Mouse (Mus musculus) gonadal fat pad, adult 2 months (tissue): ENCODE measurements at regions not wholly inside any gene's neighbourhood (a gene's known extent, or its start where the extent isn't known, plus 50 kb on each side); places are given as distances from the start of the nearest gene placed in this dataset.

Experiments
- DNase-seq: peaks from one replicate; pipeline ENCODE4 v3.0.0-alpha.2; 2012; ENCODE audit warnings: low read depth

DNA sequence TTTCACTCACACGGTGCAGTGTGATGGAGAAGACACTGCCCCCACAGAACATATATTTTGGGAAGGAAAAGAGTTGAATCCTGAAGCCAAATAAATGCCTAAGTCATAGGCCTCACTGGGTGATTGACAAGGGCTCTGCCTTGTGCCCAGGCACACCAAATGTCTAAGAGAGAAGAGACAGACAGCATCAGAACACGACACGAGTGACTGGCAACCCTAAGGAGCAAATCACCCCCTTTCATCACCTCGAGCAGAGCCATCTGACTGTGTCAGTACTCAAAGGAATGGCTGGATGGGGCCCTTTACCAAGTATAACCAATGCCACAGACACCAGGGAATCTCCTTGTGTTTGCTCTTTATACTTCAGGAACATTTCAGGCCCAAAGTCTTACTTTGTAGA, 815.6 kb downstream of the Car8 start:
- DNase-seq, result no peak

- no peak for DNase-seq
These were observed 816.1 kb downstream of the Car8 start for GRCm38 (mm10) chr4:7422787-7423186.

DNA sequence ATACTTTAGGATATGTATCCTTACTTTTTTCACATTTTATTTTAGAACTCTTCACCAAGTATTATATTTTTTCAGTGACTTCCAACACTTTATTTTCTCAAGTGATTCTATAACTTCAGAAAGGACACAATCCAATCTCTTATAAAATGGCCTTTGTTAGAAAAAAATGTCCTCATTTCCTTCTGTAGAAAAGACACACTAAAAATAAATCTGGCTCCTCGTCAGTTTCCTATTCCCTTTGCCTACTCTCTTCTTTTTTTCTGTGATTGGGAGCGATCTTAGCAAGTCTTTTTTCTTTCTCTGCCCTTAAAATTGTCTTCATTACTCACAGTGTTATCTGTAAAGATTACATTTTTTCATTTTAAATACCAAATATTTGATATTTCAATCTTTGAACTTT, 824.5 kb downstream of the Car8 start:
- DNase-seq, result no peak

DNA sequence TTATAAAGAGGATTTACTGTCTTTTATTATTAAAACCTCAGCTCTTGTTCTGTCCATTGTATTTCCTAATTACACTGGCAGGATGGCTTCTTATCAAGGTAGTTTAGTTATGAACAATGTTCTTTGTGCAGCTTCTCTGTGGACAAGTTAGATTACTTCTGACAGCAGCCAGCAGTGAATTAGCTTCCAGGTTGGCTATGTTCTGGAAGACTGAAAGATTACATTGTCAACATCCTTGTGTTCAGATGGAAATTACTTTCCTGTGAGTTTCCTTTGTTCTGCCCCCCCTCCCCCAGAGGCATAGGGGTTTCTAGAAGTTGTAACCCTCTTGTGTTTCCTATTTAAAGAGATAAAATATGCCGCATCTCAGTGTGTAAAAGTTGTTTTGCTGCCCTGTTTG, 846.1 kb downstream of the Car8 start:
- DNase-seq, result no peak

DNA sequence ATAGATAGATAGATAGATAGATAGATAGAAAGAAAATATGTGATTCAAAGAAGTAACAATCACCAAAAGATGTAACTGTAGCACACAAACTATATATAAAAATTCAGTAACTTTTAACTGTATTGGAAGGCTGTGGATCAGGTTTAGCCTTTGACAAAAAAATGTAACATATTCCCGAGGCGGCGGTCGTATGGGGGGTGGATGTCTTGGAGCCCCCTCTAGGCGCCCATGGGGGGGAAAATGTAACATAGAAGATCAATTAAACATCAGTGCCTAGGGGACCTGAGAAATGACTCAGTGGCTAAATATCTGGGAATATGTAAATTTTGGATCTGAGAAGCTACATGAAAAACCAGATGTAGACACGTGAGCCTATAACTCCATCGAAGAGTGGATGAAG, 847.2 kb downstream of the Car8 start:
- DNase-seq, result no peak

DNA sequence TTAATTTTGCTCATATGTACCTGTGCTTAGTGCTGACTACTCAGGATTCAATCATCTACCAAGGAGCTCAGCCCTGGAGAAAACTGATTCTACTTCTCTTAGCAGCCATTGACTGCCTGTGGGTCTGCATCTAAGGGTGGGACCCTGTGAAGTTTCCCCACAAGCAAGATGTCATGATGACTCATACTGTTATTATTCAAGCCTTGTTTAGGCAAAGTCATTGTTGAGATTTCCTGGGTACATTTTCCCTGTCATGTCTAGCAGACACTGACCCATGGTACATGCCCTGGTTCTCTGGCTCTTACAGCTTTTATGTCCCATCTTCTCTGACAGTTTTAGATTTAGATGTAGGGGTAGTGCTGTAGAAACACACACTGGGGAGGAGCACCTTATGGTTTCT, 853.8 kb downstream of the Car8 start:
- no peak for DNase-seq

- no peak for DNase-seq
These were observed 858.8 kb downstream of the Car8 start for GRCm38 (mm10) chr4:7379996-7380395.

DNA sequence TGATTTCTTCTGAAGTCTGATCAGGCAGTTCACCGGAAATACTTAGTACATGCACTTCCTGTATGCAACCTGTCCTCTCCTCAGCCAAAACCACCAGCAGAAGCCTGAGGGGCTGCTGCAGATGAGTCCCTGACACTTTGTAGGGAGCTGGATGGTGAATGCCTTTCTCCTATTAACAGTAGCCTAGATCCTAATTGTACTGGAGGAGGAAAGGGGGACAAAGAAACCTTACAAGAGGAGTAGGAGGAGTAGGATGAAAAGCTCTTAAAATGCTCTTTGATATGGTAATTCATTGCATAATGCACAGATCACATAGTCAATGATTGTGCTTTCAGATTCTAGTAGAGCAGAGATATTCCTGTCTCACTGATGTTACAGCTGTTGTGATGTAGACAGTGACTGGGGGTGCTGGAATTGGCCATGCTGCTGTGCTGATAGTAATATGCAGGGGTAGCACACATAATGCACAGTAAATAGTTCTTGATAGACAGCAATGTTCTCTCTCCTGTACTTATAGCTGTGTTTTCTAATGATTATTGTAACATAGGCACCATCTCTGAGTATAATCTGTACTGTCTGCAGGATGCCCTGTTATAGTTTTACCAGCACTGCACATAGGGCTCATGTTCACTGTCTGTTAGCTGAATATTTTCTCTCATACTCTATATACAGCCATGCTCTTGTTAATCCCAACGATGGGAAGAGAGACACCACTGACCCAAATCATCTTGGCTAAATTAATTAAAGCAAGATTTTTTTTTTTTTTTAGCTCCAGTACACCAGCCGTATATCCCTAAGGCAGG, 874.4 kb downstream of the Car8 start:
- no peak for DNase-seq

DNA sequence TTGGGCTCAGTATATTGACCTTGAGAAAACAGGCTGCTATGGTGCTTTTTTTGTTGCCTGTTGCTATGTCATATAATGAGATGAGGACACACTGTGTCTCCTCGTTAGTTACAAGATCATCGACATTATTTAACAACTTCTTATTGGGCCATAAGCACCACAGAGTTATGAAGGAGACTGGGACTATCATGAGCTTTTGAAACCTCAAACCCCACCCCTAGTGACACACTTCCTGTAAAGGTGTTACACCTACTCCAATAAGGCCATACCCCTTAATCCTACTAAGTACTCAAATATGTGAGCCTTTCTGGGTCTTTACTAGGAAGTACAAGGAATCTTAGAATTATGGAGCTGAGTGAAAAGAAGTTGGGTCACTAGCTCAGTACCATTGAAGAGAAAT, 875.3 kb downstream of the Car8 start:
- no peak for DNase-seq

- DNase-seq, result no peak
These were observed 882.6 kb downstream of the Car8 start for GRCm38 (mm10) chr4:7356202-7356601.

DNA sequence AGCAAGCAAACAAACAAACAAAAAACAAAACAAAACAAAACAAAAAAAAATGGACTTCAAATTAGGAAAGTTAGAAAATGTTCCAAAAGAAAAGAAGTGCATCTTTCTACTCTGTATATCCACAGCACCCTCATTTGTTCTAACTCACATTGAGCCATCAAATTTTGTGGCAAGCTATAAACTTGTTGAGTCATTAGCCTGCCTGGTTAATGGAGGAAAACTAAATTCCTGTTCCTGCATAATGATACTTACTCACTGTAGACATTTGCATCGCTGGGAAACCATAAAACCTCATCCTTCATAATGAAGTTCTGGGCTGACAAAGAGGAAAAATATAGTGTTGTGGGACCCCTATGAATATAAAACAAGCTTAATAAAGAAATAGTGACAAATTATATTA, 891.5 kb downstream of the Car8 start:
- no peak for DNase-seq

GRCm38 (mm10) chr4:7341159-7341558, 897.7 kb downstream of the Car8 start:
- no peak for DNase-seq

DNA sequence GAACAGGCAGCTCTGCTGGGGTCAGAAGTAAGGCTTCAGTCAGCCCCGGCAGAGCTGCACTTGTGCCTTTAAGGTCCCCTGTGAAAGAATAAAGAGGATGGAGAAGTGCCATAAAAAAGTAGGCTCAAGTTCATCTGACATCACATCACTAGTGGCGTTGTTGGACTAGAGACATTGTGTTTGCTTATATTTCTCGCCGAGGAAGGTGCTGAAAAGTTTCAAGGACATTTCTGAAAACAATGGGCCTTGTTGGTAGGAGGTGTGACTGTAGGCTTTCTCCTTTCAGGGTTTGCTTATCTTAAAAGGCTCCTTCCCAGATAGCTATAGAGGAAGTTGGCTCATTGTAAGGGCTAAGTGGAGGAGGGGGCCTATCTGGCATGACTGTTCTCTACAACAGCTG, 924.6 kb downstream of the Car8 start:
- DNase-seq, result no peak

- no peak for DNase-seq
These were observed 925.6 kb downstream of the Car8 start for GRCm38 (mm10) chr4:7313219-7313618.

DNA sequence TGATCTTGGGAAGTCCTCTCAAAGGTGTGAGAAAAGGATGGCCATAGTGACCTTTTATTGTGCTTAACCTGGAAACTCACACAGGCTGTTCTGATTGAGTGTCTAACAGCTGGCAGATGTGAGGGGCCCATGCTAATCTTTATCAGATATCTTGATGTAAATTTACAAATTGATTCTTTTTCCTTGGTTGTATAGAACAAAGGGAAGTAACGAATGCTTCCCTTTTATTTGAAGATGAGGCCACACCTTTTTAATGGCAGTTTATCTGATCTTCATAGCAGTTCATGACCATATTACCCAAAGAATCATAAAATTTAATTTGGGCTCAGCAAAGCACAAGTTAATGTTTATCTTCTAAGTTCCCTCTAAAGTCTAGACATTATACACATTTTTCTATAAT, 926.7 kb downstream of the Car8 start:
- no peak for DNase-seq

DNA sequence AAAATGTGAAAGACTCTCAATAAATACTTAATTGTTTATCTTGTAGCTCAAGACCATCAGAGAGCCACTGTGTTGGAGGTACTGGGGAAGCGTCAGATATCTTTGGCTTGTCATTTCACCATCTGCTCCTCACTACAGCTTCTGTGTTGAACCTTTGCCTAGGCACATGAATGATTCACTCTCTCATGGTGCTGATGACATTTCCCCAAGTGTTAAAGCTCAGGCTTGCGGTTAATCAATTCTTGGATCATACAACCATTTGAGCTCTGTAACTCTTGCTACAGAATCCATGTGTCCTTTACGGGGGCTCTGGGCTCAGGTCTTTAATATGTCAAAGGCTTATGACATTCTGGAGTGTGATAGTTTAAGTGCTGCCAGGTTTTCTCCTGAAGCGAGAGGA, 969.8 kb downstream of the Car8 start:
- no peak for DNase-seq

DNA sequence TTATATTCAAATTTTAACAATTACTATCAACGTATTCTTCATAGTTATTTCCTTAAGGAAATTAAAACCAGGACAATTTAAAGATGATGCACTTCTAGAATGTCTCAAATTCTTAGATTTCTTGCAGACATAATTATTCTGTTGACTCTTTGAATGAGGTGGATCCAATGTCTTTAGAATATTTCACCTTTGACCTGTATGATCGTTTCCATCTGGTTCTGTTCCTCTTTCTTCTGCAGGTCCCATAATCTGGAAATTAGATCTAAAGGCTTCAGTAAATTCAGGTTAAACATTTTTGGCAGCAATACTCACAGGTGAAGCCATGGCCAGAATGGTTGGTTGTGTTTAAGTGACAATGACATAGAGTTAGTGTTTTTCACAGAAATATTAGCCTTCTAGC, 982.4 kb downstream of the Car8 start:
- no peak for DNase-seq

- DNase-seq, result no peak
These were observed 985.2 kb downstream of the Car8 start for GRCm38 (mm10) chr4:7253616-7254015.

- no peak for DNase-seq
These were observed 987.2 kb downstream of the Car8 start for GRCm38 (mm10) chr4:7251641-7252040.

DNA sequence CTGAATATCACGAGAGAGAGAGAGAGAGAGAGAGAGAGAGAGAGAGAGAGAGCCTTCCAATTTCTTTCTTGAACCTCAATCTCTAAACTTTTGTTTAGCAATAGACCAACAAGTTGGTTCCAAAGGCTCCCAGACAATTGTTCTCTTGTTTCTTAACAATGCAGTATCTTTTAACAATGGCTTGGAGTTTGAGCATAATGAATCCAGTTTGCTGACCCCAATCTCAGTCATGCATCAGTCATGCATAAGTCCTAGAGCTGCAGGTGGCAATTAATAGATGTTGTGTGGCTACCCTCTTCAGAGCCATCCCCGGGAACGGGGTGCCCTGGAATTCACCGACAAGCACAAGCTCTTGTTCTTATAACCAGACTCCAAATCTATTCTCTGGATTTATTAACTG, 991.0 kb downstream of the Car8 start:
- no peak for DNase-seq

DNA sequence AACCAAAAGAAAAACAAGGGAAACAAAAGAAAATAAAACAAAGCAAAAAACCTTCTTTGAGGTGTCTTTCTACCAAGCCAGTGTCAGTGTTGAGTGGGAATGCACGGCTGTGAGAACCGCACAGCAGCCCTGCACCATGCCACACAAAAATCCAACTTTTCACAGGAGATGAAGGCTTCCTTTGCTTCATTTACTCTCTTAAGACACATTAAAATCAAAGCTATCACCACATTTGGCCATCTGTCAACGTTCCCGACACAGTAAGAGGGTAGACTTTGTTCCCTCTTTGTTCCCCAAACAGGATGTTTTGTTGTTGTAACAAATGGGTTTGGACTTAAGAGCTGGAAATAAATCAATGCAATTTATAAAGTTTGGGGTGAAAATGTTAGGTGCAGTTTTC, 991.6 kb downstream of the Car8 start:
- no peak for DNase-seq

DNA sequence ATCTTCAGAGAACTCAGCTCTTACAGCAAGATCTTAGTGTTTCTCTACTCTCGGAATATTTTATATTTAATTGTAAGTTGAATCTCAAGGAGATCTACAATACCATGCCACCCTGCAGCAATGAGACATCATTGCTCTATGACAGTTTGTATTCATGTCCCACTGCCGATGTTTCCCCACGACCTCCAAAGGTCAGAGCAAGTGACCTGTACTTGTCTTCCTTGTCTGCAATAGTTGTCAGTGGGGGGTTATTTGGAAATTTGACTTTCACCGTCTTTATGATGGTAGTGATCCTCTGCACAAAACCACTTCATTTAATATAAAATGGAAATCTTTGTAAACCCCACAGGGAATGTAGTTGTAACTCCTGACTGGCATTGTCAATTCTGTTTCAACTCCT, 992.0 kb downstream of the Car8 start:
- DNase-seq, result no peak

DNA sequence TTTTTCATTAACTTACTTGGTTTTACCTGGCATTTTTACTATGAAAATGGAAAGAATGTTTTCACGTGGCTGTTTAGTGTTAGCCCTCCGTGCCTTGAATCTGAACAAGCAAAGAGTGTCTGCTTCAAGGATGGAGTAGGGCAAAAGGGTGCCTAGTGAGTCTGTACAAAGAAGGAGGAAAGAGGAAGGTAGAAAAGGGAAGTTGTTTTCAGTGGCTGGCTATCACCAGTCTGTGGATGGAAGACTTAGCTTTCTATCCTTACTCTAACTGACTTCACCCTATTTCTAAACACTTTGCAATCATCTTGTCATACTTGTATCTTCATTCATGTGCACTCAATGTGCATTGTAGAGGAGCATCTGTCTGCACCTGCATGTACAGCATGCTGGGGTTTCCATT, 993.2 kb downstream of the Car8 start:
- no peak for DNase-seq

DNA sequence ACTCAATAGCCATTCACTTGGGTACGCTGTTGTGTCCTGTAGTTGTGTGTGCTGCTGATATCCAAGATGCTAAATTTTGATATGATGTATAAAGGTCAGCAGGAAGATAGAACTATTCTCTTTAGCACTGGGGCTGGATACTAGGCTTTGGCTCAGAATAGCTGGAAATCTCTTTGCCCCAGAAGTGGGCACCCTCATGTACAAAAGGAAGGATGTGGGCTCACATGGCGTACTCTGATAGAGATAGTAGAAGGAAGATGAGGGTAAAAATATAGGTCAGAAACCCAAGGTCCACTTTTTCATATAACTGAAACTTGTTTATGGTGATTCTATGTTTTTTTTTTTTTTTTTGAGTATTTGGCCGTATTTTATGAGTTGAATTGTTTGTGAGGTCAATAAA, 1001.0 kb downstream of the Car8 start:
- DNase-seq, result no peak
